Mouse (Mus musculus): Measurements from ENCODE around the gene Tpx2. TPM values are rescaled to one million over a fixed set of nuclear protein-coding genes. Genes with fewer than 3 reads are reported as not detected.

The Tpx2 gene
- polyA plus RNA-seq, 1 experiment: 16.1 TPM

DNA sequence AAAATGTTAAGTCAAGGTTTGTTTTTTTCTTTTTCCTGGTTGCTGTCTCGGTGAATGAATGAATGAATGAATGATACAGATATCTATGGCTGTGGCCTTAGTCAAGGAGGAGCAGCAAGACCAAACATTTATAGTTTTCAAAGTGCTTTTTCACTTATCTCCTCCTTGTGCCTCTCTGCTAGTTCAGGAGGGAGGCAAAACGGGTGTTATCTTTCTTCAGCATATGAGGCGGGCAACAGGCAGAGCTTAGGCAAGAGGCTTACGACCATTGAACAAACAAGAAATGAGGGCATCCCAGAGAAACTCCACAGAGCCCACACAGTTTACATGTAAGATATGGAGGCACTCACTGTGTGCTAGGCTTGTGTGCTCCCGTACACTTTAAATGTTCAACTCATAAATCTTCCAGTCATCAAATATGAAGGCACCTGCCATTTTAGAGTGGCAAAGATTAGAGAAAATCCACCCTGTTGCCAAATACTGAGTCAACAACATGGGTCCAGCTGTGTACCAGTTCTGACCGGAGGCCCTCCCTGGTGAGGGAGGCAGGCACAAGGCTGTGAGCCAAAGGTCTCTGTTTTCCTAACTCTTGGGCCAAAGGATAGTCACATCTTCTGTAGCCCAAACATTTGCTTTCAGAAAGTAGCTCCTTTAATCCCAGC lies 33.4 kb upstream of the Tpx2 start:
- Histone ChIP-seq H3K4me3 (ENCODE audit: control insufficient read depth, insufficient read depth, low read length) (no peak overlapping the region), H3K36me3 (ENCODE audit: control insufficient read depth, insufficient read depth, low read length) (peaks cover 7% of the 10 kb centered on the region), H3K27me3 (ENCODE audit: control insufficient read depth, insufficient read depth, low read length) (no peaks in the 10 kb centered on the region), H3K27ac (ENCODE audit: control insufficient read depth, insufficient read depth, low read length) (peak overlapping the region; percentile 46; the same call in 1 of the 2 replicates), H3K4me1 (replicated peaks; ENCODE audit: control insufficient read depth, insufficient read depth, low read length) (peaks cover 58% of the 10 kb centered on the region)
- peak; percentile 2 for DNase-seq
- TF ChIP-seq CTCF (IDR thresholded peaks at IDR 0.05; ENCODE audit: borderline replicate concordance, control insufficient read depth, extremely low read depth, insufficient read depth, low read length, poor library complexity): no peak
- no peak for TF ChIP-seq POLR2A (IDR thresholded peaks at IDR 0.05; ENCODE audit: control insufficient read depth, extremely low read depth, insufficient read depth, low read length, poor library complexity)
- WGBS: 89% methylated on average over 6 of the region's 6 CpGs

GRCm38 (mm10) chr2:152815879-152816656 lies 31.7 kb upstream of the Tpx2 start:
- Histone ChIP-seq H3K27ac (ENCODE audit: control insufficient read depth, insufficient read depth, low read length) (peak overlapping the region; percentile 99), H3K4me3 (ENCODE audit: control insufficient read depth, insufficient read depth, low read length) (peak overlapping the region; percentile 31), H3K4me1 (replicated peaks; ENCODE audit: control insufficient read depth, insufficient read depth, low read length) (peaks cover 63% of the 10 kb centered on the region), H3K27me3 (ENCODE audit: control insufficient read depth, insufficient read depth, low read length) (no peaks in the 10 kb centered on the region), H3K36me3 (ENCODE audit: control insufficient read depth, insufficient read depth, low read length) (peaks cover 19% of the 10 kb centered on the region)
- TF ChIP-seq CTCF (IDR thresholded peaks at IDR 0.05; ENCODE audit: borderline replicate concordance, control insufficient read depth, extremely low read depth, insufficient read depth, low read length, poor library complexity) (peak; percentile 30; the same call in 1 of the 2 replicates), POLR2A (IDR thresholded peaks at IDR 0.05; ENCODE audit: control insufficient read depth, extremely low read depth, insufficient read depth, low read length, poor library complexity) (peak; percentile 40; the same call in 1 of the 2 replicates)
- peak; percentile 87 for DNase-seq
- WGBS: 31% methylated on average over 7 of the region's 7 CpGs

DNA sequence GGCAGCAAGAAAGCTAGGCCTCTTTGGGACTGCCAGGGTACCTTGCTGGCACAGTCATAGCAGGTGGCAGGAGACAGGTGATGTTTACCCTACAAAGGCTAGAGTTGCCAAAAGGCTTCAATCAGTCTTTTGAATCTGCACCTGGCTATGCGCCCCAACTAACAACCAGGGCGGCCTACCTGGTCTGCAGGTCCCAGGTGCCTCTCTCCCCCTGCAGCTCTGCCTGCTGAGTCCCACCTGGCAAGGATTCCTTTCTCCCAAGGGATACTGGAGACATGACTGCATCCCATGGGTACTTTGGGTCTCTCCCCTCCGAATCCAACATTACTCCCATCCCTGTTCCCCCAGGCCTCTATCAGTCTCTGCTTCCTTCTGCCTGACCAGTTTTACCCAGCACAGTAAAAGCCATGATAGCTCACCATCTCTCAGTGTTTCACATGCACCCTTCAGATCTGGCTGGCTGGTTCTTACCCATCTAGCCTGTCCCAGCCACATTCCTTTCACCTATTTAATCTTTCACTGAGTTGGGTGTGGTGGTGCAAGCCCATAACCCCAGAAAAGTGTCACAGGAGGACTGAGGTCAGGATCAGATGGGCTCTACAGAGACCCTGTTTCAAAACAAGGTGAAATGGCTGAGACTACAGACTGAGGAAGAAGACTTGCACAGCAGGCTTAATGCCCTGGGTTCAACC lies 31.0 kb upstream of the Tpx2 start:
- Histone ChIP-seq H3K4me1 (replicated peaks; ENCODE audit: control insufficient read depth, insufficient read depth, low read length) (peaks cover 64% of the 10 kb centered on the region), H3K36me3 (ENCODE audit: control insufficient read depth, insufficient read depth, low read length) (peaks cover 27% of the 10 kb centered on the region), H3K4me3 (ENCODE audit: control insufficient read depth, insufficient read depth, low read length) (peak overlapping the region; percentile 2; the same call in 1 of the 2 replicates), H3K27ac (ENCODE audit: control insufficient read depth, insufficient read depth, low read length) (peak overlapping the region; percentile 97), H3K27me3 (ENCODE audit: control insufficient read depth, insufficient read depth, low read length) (no peaks in the 10 kb centered on the region)
- WGBS: 37% methylated on average over 3 of the region's 3 CpGs
- TF ChIP-seq POLR2A (IDR thresholded peaks at IDR 0.05; ENCODE audit: control insufficient read depth, extremely low read depth, insufficient read depth, low read length, poor library complexity) (no peak), CTCF (IDR thresholded peaks at IDR 0.05; ENCODE audit: borderline replicate concordance, control insufficient read depth, extremely low read depth, insufficient read depth, low read length, poor library complexity) (no peak)
- peak; percentile 25 for DNase-seq

- Histone ChIP-seq H3K4me3 (ENCODE audit: control insufficient read depth, insufficient read depth, low read length) (no peak overlapping the region), H3K27me3 (ENCODE audit: control insufficient read depth, insufficient read depth, low read length) (no peaks in the 10 kb centered on the region), H3K27ac (ENCODE audit: control insufficient read depth, insufficient read depth, low read length) (peak overlapping the region; percentile 88), H3K36me3 (ENCODE audit: control insufficient read depth, insufficient read depth, low read length) (peaks cover 36% of the 10 kb centered on the region), H3K4me1 (replicated peaks; ENCODE audit: control insufficient read depth, insufficient read depth, low read length) (peaks cover 65% of the 10 kb centered on the region)
- no peak for DNase-seq
- 40% methylated on average over 6 of the region's 6 CpGs for WGBS
- TF ChIP-seq POLR2A (IDR thresholded peaks at IDR 0.05; ENCODE audit: control insufficient read depth, extremely low read depth, insufficient read depth, low read length, poor library complexity) (no peak), CTCF (IDR thresholded peaks at IDR 0.05; ENCODE audit: borderline replicate concordance, control insufficient read depth, extremely low read depth, insufficient read depth, low read length, poor library complexity) (no peak)
These were observed 30.0 kb upstream of the Tpx2 start for GRCm38 (mm10) chr2:152817596-152818291.

DNA sequence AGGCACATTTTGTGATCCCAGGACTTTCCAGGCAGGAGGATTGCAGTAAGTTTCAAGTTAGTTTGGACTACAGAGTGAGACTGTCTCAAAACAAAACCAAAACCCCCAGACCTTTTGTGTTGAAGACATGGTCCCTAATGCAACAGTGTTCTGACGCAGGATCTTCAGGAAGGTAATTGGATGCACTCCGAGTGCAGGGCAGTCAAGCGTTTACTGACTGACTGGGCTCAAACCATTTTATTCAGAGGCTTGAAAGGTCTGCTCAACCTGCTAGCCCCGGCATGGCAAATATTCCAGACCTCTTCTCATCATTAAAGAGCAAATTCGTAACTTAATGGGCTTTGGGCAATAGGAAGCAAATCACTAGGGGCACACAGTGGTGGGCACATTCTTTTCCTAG lies 29.1 kb upstream of the Tpx2 start:
- no peak for DNase-seq
- TF ChIP-seq POLR2A (IDR thresholded peaks at IDR 0.05; ENCODE audit: control insufficient read depth, extremely low read depth, insufficient read depth, low read length, poor library complexity) (no peak), CTCF (IDR thresholded peaks at IDR 0.05; ENCODE audit: borderline replicate concordance, control insufficient read depth, extremely low read depth, insufficient read depth, low read length, poor library complexity) (no peak)
- 96% methylated on average over 5 of the region's 5 CpGs for WGBS
- Histone ChIP-seq H3K4me1 (replicated peaks; ENCODE audit: control insufficient read depth, insufficient read depth, low read length) (peaks cover 61% of the 10 kb centered on the region), H3K27ac (ENCODE audit: control insufficient read depth, insufficient read depth, low read length) (peak overlapping the region; percentile 53), H3K4me3 (ENCODE audit: control insufficient read depth, insufficient read depth, low read length) (no peak overlapping the region), H3K27me3 (ENCODE audit: control insufficient read depth, insufficient read depth, low read length) (no peaks in the 10 kb centered on the region), H3K36me3 (ENCODE audit: control insufficient read depth, insufficient read depth, low read length) (peaks cover 36% of the 10 kb centered on the region)

Measured in thymus, adult 2 months (tissue).